Mouse (Mus musculus) brown adipose tissue, adult 24 weeks (tissue): Measurements from ENCODE around the gene Asap3. TPM values are rescaled to one million over a fixed set of nuclear protein-coding genes. Genes with fewer than 3 reads are reported as not detected.
A peak's percentile ranks its signal among the peaks of the same experiment; 100 is the strongest.

ENCODE experiments used
- H3K27ac ChIP-seq: fragments of 200-500 bp; replicated peaks from 2 replicates; pipeline ENCODE4 v1.5.1; 2012; ENCODE audit warnings: low read depth, mild to moderate bottlenecking, low read length
- H3K4me1 ChIP-seq: fragments of 200-500 bp; 2 replicates; pipeline ENCODE4 v1.6.1; 2012; ENCODE audit warnings: low read length, mixed read lengths; ENCODE audit not compliant: control insufficient read depth, insufficient read depth, insufficient read length
- H3K4me3 ChIP-seq: fragments of 200-500 bp; 2 replicates; pipeline ENCODE4 v1.5.1; 2012; ENCODE audit warnings: low read depth, mild to moderate bottlenecking, low read length, moderate library complexity; ENCODE audit not compliant: insufficient read depth
- polyA plus RNA-seq: library from polyadenylated mRNA; stranded (reverse); fragments of >200 nt; gene quantifications from 2 replicates; pipeline ENCODE4 v1.2.4, GENCODE M21; 2012; ENCODE audit not compliant: missing spikeins, insufficient read depth, insufficient read length

Gene Asap3
- polyA plus RNA-seq, 1 experiment: 1.2 TPM

- H3K4me1 ChIP-seq: 0 out of 2 replicates have a peak, but pooled peaks cover 2% of the 10 kb centered on the region
- H3K27ac ChIP-seq: no peak overlapping the region
- no peak overlapping the region for H3K4me3 ChIP-seq
These were observed 10.0 kb upstream of the Asap3 start for GRCm38 (mm10) chr4:136196201-136196600.

GRCm38 (mm10) chr4:136198846-136199245, 7.3 kb upstream of the Asap3 start:
- Histone ChIP-seq H3K27ac (no peak overlapping the region), H3K4me3 (no peak overlapping the region), H3K4me1 (no peaks in the 10 kb centered on the region)

DNA sequence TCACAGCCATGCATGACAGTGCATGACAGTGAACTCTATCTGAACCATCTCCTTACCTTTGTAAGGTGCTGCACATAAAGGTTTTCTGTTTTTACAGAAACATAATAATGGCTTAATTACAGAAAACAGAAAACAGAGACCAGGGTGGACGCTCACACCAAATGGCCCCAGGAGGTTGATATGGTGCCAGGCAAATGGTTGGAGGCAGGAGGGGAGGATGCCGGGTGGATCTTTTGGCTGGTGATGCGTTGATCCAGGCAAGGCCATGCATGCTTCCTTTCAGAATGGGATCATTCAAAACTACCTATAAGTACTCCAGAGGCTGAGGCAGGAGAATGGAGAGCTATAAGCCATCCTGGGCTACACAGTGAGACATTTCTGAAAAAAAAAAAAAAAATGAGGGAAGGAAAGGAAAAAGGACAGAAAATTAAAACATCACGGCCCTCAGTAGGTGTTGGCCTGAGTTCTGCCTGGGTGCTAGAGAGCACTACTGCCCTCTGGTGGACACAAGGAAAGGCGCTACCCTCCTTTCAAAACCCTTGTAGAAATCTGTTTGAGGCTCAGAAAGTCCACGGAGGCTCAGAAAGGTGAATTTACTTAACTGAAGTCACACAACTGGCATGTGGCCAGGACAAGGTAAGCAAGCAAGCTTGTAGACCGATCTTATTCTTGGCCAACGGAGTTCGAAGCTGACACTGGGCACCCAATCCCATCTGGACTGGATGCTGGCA, 6.4 kb upstream of the Asap3 start:
- no peaks in the 10 kb centered on the region for H3K4me1 ChIP-seq
- H3K4me3 ChIP-seq: no peak overlapping the region
- no peak overlapping the region for H3K27ac ChIP-seq

- Histone ChIP-seq H3K27ac (no peak overlapping the region), H3K4me1 (no peaks in the 10 kb centered on the region), H3K4me3 (no peak overlapping the region)
These were observed 3.7 kb upstream of the Asap3 start for GRCm38 (mm10) chr4:136202509-136202908.

- Histone ChIP-seq H3K4me3 (no peak overlapping the region), H3K4me1 (no peaks in the 10 kb centered on the region)
These were observed 1.4 kb upstream of the Asap3 start for GRCm38 (mm10) chr4:136204775-136205174.

DNA sequence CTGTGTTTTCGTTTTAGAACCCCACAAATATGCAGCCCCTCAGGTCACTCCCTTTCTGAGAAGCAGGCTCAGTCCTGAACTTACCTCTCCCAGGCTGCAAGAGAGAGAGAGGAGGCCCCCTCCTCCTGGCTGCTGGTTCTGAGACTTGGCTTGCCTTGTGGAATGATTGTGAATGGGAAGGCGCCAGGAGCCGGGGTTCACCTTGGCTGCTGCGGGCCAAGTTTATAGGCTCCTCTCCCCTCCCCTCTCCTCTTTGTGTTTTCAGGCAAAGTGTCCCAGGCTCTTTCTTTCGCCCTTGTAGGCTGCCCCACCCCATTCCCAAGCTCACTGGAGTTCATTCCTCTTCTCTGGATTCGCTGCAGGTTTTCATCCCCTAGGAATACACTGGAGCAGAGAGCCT, 778 bp downstream of the Asap3 start:
- peak overlapping the region; percentile 58 for H3K4me3 ChIP-seq
- peak overlapping the region; percentile 1; the same call in 1 of the 2 replicates for H3K27ac ChIP-seq
- H3K4me1 ChIP-seq: no peaks in the 10 kb centered on the region

More at GRCm38 (mm10) chr4:136204775-136205174, 1.4 kb upstream of the Asap3 start:
- no peak overlapping the region for H3K27ac ChIP-seq

- Histone ChIP-seq H3K4me3 (no peak overlapping the region), H3K27ac (no peak overlapping the region), H3K4me1 (no peaks in the 10 kb centered on the region)
These were observed 4.8 kb downstream of the Asap3 start for GRCm38 (mm10) chr4:136210931-136211330.

- peaks cover 6% of the 10 kb centered on the region for H3K4me1 ChIP-seq
- no peak overlapping the region for H3K4me3 ChIP-seq
- H3K27ac ChIP-seq: no peak overlapping the region
These were observed 7.5 kb downstream of the Asap3 start for GRCm38 (mm10) chr4:136213629-136214028.

GRCm38 (mm10) chr4:136214828-136215227, 8.7 kb downstream of the Asap3 start:
- no peak overlapping the region for H3K4me3 ChIP-seq
- H3K27ac ChIP-seq: no peak overlapping the region
- H3K4me1 ChIP-seq: peaks cover 10% of the 10 kb centered on the region

- peaks cover 16% of the 10 kb centered on the region for H3K4me1 ChIP-seq
- no peak overlapping the region for H3K27ac ChIP-seq
- H3K4me3 ChIP-seq: no peak overlapping the region
These were observed 9.4 kb downstream of the Asap3 start for GRCm38 (mm10) chr4:136215576-136215975.

GRCm38 (mm10) chr4:136217063-136217462, 10.9 kb downstream of the Asap3 start:
- Histone ChIP-seq H3K27ac (no peak overlapping the region), H3K4me1 (peaks cover 16% of the 10 kb centered on the region), H3K4me3 (no peak overlapping the region)

DNA sequence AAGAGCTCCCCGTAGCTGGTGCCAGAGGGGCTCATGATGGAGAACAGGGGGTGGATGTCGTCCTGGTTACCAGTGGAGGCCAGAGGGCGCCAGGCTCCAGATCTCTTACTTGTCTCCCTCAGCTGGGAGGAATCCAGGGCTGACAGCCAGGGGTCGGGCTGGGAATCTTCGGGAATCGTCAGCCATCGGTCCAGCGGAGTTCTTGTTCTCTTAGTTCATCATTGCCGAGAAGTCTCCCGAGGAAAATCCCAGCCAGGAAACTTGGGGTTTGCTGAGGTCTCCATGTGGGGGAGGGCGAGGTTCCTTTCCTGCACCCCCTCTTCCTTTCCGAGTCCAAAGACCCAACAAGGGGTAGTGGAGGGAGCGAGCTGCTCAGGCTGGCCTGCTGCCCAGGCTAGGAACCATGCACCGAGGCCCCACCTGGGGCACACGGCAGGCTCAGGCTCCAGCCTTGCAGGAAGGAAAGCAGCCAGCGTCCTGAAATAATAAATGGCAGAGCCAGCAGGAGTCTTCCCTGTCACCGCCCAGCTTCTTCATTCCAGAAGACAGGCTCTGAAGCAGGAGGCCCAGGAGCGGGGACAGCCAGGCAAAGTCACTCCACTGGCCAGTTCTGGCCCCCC, 12.5 kb downstream of the Asap3 start:
- H3K4me1 ChIP-seq: peaks cover 16% of the 10 kb centered on the region
- no peak overlapping the region; the same call in 1 of the 2 replicates for H3K4me3 ChIP-seq
- peak overlapping the region; percentile 67 for H3K27ac ChIP-seq

GRCm38 (mm10) chr4:136220133-136220775, 14.1 kb downstream of the Asap3 start:
- Histone ChIP-seq H3K27ac (no peak overlapping the region), H3K4me3 (no peak overlapping the region), H3K4me1 (peaks cover 16% of the 10 kb centered on the region)

- Histone ChIP-seq H3K4me3 (no peak overlapping the region), H3K4me1 (peaks cover 15% of the 10 kb centered on the region), H3K27ac (no peak overlapping the region)
These were observed 17.5 kb downstream of the Asap3 start for GRCm38 (mm10) chr4:136223549-136224239.

GRCm38 (mm10) chr4:136224240-136224559, 18.0 kb downstream of the Asap3 start:
- H3K4me1 ChIP-seq: peaks cover 13% of the 10 kb centered on the region
- H3K27ac ChIP-seq: no peak overlapping the region
- no peak overlapping the region for H3K4me3 ChIP-seq
